Mouse (Mus musculus): ENCODE data around the gene Abhd17c. TPM values are rescaled to one million over a fixed set of nuclear protein-coding genes. Genes with fewer than 3 reads are reported as not detected.

The Abhd17c gene
- 68.7 and 72.6 TPM in 2 replicates for polyA plus RNA-seq (2012; rRNA removed)

GRCm38 (mm10) chr7:84151001-84151959 is at the start of gene Abhd17c:
Gene Abhd17c (minus strand): TSS chr7:84151893.

GRCm38 (mm10) chr7:84086039-84086829 is 65.5 kb downstream of the Abhd17c start, which contains the start of gene Cemip:
Gene Cemip (minus strand): TSS chr7:84086502.

Other genes with a start within 250 kb of the Abhd17c start
- gene Cemip, start 65.4 kb downstream of the Abhd17c start, polyA plus RNA-seq (2012; rRNA removed) = 2.3 and 2.9 TPM in 2 replicates

Measured in central nervous system, embryonic 14 days (tissue).